Mouse (Mus musculus): ENCODE results near the gene Gm3448. TPM values are rescaled to one million over a fixed set of nuclear protein-coding genes. Genes with fewer than 3 reads are reported as not detected.
"Not testable (repeated sequence)": the region's sequence is repeated elsewhere in the genome, so short reads cannot be mapped to it uniquely, and the experiment has no call there.

Gm3448 gene
- polyA plus RNA-seq (2014; fragmentation: Nextera tagmentation; extraction: Ambion mirVana) = 3.7 and 3.8 TPM in 2 replicates

GRCm38 (mm10) chr17:15041175-15041729, at the start of gene Gm3448, which contains the start of the genes Ermard and Tcte3:
Gene Gm3448, minus strand, starts transcription at chr17:15041537.
Gene Ermard, plus strand, starts transcription at chr17:15041208.
Gene Tcte3, minus strand, starts transcription at chr17:15041488.
- H3K36me3 ChIP-seq (ENCODE audit: control insufficient read depth, insufficient read depth, low read length); H3K27me3 ChIP-seq (replicated peaks; ENCODE audit: control insufficient read depth, insufficient read depth, low read length); H3K4me1 ChIP-seq (replicated peaks; ENCODE audit: control insufficient read depth, insufficient read depth, low read length); H3K27ac ChIP-seq (ENCODE audit: low read depth); H3K9ac ChIP-seq (ENCODE audit: low read length); H3K4me2 ChIP-seq (ENCODE audit: low read length); H3K9me3 ChIP-seq (ENCODE audit: control insufficient read depth, low read length); H3K4me3 ChIP-seq (ENCODE audit: low read depth, low read length); DNase-seq (ENCODE audit: low spot score): not testable (repeated sequence)
- ATAC-seq (replicated peaks; ENCODE audit: low FRiP score, low TSS enrichment, low read depth) = peak; percentile 97
- 0% methylated on average over 13 of the region's 56 CpGs for WGBS

- Histone ChIP-seq H3K27me3 (replicated peaks; ENCODE audit: control insufficient read depth, insufficient read depth, low read length) (no peaks in the 10 kb centered on the region), H3K27ac (ENCODE audit: low read depth) (no peak overlapping the region), H3K9ac (ENCODE audit: low read length) (no peak overlapping the region), H3K4me2 (ENCODE audit: low read length) (no peak overlapping the region), H3K9me3 (ENCODE audit: control insufficient read depth, low read length) (no peaks in the 10 kb centered on the region), H3K4me1 (replicated peaks; ENCODE audit: control insufficient read depth, insufficient read depth, low read length) (peaks cover 15% of the 10 kb centered on the region; the same call in 1 of the 2 replicates), H3K4me3 (ENCODE audit: low read depth, low read length) (no peak overlapping the region), H3K36me3 (ENCODE audit: control insufficient read depth, insufficient read depth, low read length) (no peaks in the 10 kb centered on the region)
- no peak for ATAC-seq (replicated peaks; ENCODE audit: low FRiP score, low TSS enrichment, low read depth)
- 33% methylated on average over 8 of the region's 8 CpGs for WGBS
- DNase-seq (ENCODE audit: low spot score) = no peak
Observed at GRCm38 (mm10) chr17:15088591-15089001, 47.3 kb upstream of the Gm3448 start.

GRCm38 (mm10) chr17:15088166-15088565, 46.8 kb upstream of the Gm3448 start:
- Histone ChIP-seq H3K4me1 (replicated peaks; ENCODE audit: control insufficient read depth, insufficient read depth, low read length) (peaks cover 15% of the 10 kb centered on the region; the same call in 1 of the 2 replicates), H3K9me3 (ENCODE audit: control insufficient read depth, low read length) (no peaks in the 10 kb centered on the region), H3K4me2 (ENCODE audit: low read length) (no peak overlapping the region), H3K4me3 (ENCODE audit: low read depth, low read length) (no peak overlapping the region), H3K27ac (ENCODE audit: low read depth) (no peak overlapping the region), H3K27me3 (replicated peaks; ENCODE audit: control insufficient read depth, insufficient read depth, low read length) (no peaks in the 10 kb centered on the region), H3K36me3 (ENCODE audit: control insufficient read depth, insufficient read depth, low read length) (no peaks in the 10 kb centered on the region), H3K9ac (ENCODE audit: low read length) (no peak overlapping the region)
- 33% methylated on average over 2 of the region's 2 CpGs for WGBS
- DNase-seq (ENCODE audit: low spot score) (no peak), ATAC-seq (replicated peaks; ENCODE audit: low FRiP score, low TSS enrichment, low read depth) (no peak; the same call in 1 of the 2 replicates)

- DNase-seq (ENCODE audit: low spot score) = no peak
- no peak overlapping the region for H3K4me3 ChIP-seq (ENCODE audit: low read depth, low read length)
- H3K27ac ChIP-seq (ENCODE audit: low read depth) = no peak overlapping the region
- H3K36me3 ChIP-seq (ENCODE audit: control insufficient read depth, insufficient read depth, low read length) = no peaks in the 10 kb centered on the region
- peaks cover 15% of the 10 kb centered on the region; the same call in 1 of the 2 replicates for H3K4me1 ChIP-seq (replicated peaks; ENCODE audit: control insufficient read depth, insufficient read depth, low read length)
- H3K9me3 ChIP-seq (ENCODE audit: control insufficient read depth, low read length) = no peaks in the 10 kb centered on the region
- no peak overlapping the region for H3K4me2 ChIP-seq (ENCODE audit: low read length)
- no peak overlapping the region for H3K9ac ChIP-seq (ENCODE audit: low read length)
- H3K27me3 ChIP-seq (replicated peaks; ENCODE audit: control insufficient read depth, insufficient read depth, low read length) = no peaks in the 10 kb centered on the region
- no peak for ATAC-seq (replicated peaks; ENCODE audit: low FRiP score, low TSS enrichment, low read depth)
- WGBS = 69% methylated on average over 2 of the region's 2 CpGs
Observed at GRCm38 (mm10) chr17:15085006-15085405, 43.7 kb upstream of the Gm3448 start.

GRCm38 (mm10) chr17:15084226-15084848, 43.0 kb upstream of the Gm3448 start:
- H3K36me3 ChIP-seq (ENCODE audit: control insufficient read depth, insufficient read depth, low read length) = no peaks in the 10 kb centered on the region
- H3K4me3 ChIP-seq (ENCODE audit: low read depth, low read length) = no peak overlapping the region
- 70% methylated on average over 13 of the region's 13 CpGs for WGBS
- DNase-seq (ENCODE audit: low spot score) (no peak), ATAC-seq (replicated peaks; ENCODE audit: low FRiP score, low TSS enrichment, low read depth) (no peak)
- H3K27ac ChIP-seq (ENCODE audit: low read depth) = no peak overlapping the region
- no peak overlapping the region for H3K9ac ChIP-seq (ENCODE audit: low read length)
- H3K9me3 ChIP-seq (ENCODE audit: control insufficient read depth, low read length) = no peaks in the 10 kb centered on the region
- H3K4me2 ChIP-seq (ENCODE audit: low read length) = no peak overlapping the region
- H3K4me1 ChIP-seq (replicated peaks; ENCODE audit: control insufficient read depth, insufficient read depth, low read length) = peaks cover 15% of the 10 kb centered on the region; the same call in 1 of the 2 replicates
- no peaks in the 10 kb centered on the region for H3K27me3 ChIP-seq (replicated peaks; ENCODE audit: control insufficient read depth, insufficient read depth, low read length)

- H3K4me2 ChIP-seq (ENCODE audit: low read length) = no peak overlapping the region
- no peaks in the 10 kb centered on the region for H3K27me3 ChIP-seq (replicated peaks; ENCODE audit: control insufficient read depth, insufficient read depth, low read length)
- H3K4me1 ChIP-seq (replicated peaks; ENCODE audit: control insufficient read depth, insufficient read depth, low read length) = peaks cover 9% of the 10 kb centered on the region
- no peak overlapping the region for H3K27ac ChIP-seq (ENCODE audit: low read depth)
- WGBS = 32% methylated on average over 2 of the region's 2 CpGs
- no peaks in the 10 kb centered on the region for H3K36me3 ChIP-seq (ENCODE audit: control insufficient read depth, insufficient read depth, low read length)
- ATAC-seq (replicated peaks; ENCODE audit: low FRiP score, low TSS enrichment, low read depth) (no peak), DNase-seq (ENCODE audit: low spot score) (no peak)
- no peak overlapping the region for H3K9ac ChIP-seq (ENCODE audit: low read length)
- no peaks in the 10 kb centered on the region for H3K9me3 ChIP-seq (ENCODE audit: control insufficient read depth, low read length)
- no peak overlapping the region for H3K4me3 ChIP-seq (ENCODE audit: low read depth, low read length)
Observed at GRCm38 (mm10) chr17:15077536-15077935, 36.2 kb upstream of the Gm3448 start.

- no peak overlapping the region for H3K4me2 ChIP-seq (ENCODE audit: low read length)
- no peak overlapping the region for H3K4me3 ChIP-seq (ENCODE audit: low read depth, low read length)
- no peak for DNase-seq (ENCODE audit: low spot score)
- no peak overlapping the region for H3K27ac ChIP-seq (ENCODE audit: low read depth)
- H3K36me3 ChIP-seq (ENCODE audit: control insufficient read depth, insufficient read depth, low read length) = no peaks in the 10 kb centered on the region
- 55% methylated on average over 8 of the region's 8 CpGs for WGBS
- ATAC-seq (replicated peaks; ENCODE audit: low FRiP score, low TSS enrichment, low read depth) = peak; percentile 79
- H3K27me3 ChIP-seq (replicated peaks; ENCODE audit: control insufficient read depth, insufficient read depth, low read length) = no peaks in the 10 kb centered on the region
- H3K9me3 ChIP-seq (ENCODE audit: control insufficient read depth, low read length) = no peaks in the 10 kb centered on the region
- no peak overlapping the region for H3K9ac ChIP-seq (ENCODE audit: low read length)
- peaks cover 9% of the 10 kb centered on the region for H3K4me1 ChIP-seq (replicated peaks; ENCODE audit: control insufficient read depth, insufficient read depth, low read length)
Observed at GRCm38 (mm10) chr17:15075033-15075432, 33.7 kb upstream of the Gm3448 start.

GRCm38 (mm10) chr17:15072211-15072610, 30.9 kb upstream of the Gm3448 start:
- no peak overlapping the region for H3K4me3 ChIP-seq (ENCODE audit: low read depth, low read length)
- H3K27ac ChIP-seq (ENCODE audit: low read depth) = no peak overlapping the region
- H3K4me1 ChIP-seq (replicated peaks; ENCODE audit: control insufficient read depth, insufficient read depth, low read length) = peaks cover 6% of the 10 kb centered on the region
- WGBS = 73% methylated on average over 2 of the region's 2 CpGs
- H3K27me3 ChIP-seq (replicated peaks; ENCODE audit: control insufficient read depth, insufficient read depth, low read length) = no peaks in the 10 kb centered on the region
- H3K36me3 ChIP-seq (ENCODE audit: control insufficient read depth, insufficient read depth, low read length) = no peaks in the 10 kb centered on the region
- H3K9ac ChIP-seq (ENCODE audit: low read length) = no peak overlapping the region
- H3K9me3 ChIP-seq (ENCODE audit: control insufficient read depth, low read length) = no peaks in the 10 kb centered on the region
- no peak for ATAC-seq (replicated peaks; ENCODE audit: low FRiP score, low TSS enrichment, low read depth)
- H3K4me2 ChIP-seq (ENCODE audit: low read length) = no peak overlapping the region
- no peak for DNase-seq (ENCODE audit: low spot score)

GRCm38 (mm10) chr17:15069124-15069523, 27.8 kb upstream of the Gm3448 start:
- H3K36me3 ChIP-seq (ENCODE audit: control insufficient read depth, insufficient read depth, low read length) = 0 out of 2 replicates have a peak, but pooled peaks cover 3% of the 10 kb centered on the region
- ATAC-seq (replicated peaks; ENCODE audit: low FRiP score, low TSS enrichment, low read depth) = no peak
- H3K4me2 ChIP-seq (ENCODE audit: low read length) = no peak overlapping the region
- H3K9me3 ChIP-seq (ENCODE audit: control insufficient read depth, low read length) = no peaks in the 10 kb centered on the region
- DNase-seq (ENCODE audit: low spot score) = no peak
- no peak overlapping the region for H3K27ac ChIP-seq (ENCODE audit: low read depth)
- no peak overlapping the region for H3K9ac ChIP-seq (ENCODE audit: low read length)
- 60% methylated on average over 2 of the region's 2 CpGs for WGBS
- peaks cover 9% of the 10 kb centered on the region; the same call in 1 of the 2 replicates for H3K4me1 ChIP-seq (replicated peaks; ENCODE audit: control insufficient read depth, insufficient read depth, low read length)
- H3K27me3 ChIP-seq (replicated peaks; ENCODE audit: control insufficient read depth, insufficient read depth, low read length) = no peaks in the 10 kb centered on the region
- H3K4me3 ChIP-seq (ENCODE audit: low read depth, low read length) = no peak overlapping the region
